Mouse (Mus musculus): ENCODE data around the gene Babam2. TPM values are rescaled to one million over a fixed set of nuclear protein-coding genes. Genes with fewer than 3 reads are reported as not detected.

Gene Babam2
- polyA plus RNA-seq, 1 experiment from 2014 or later, result 54.7 TPM

DNA sequence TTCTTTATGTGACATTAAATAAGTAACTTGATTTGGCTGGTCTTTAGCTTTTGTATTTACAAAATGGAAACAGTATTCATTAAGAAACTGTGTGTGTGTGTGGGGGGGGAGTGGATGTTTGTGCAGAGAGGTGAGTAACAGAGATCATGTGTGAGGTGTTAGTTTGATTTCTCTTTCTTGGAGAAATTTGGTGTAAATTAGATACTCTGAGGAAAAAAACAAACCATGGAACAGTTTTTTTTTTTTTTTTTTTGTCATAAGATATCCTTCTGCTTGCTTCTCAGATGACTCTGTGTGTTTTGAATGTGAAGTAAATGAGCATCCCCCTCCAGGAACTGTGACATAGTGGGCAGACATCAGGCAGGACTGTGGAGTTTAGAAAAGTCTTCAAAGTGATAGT is 1.9 kb downstream of the Babam2 start:
- H3K4me2 ChIP-seq (ENCODE audit: low read length), result no peak overlapping the region
- ATAC-seq, result no peak

DNA sequence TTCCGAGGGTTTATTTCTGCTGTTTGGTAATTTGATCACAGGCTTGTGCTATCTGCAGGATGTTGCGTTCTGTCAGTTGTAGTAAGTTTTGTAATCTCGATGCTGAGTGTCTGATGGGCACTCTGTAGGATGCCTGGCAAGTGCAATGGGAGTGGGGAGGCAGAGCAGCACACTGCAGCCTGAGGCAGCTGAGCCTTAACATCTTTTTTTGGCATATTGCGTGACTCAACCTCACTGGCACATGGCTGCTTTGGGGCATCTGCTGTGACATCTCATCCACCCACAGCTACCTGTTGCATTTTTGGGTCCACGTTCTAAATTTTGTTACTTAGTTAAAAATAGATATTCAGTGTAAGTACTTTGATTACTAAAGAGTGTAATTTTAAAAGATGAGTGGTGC is 7.5 kb downstream of the Babam2 start:
- H3K4me1 ChIP-seq (ENCODE audit: control insufficient read depth, insufficient read depth, low read length), result no peaks in the 10 kb centered on the region
- H3K36me3 ChIP-seq (ENCODE audit: control insufficient read depth, insufficient read depth, low read length), result peaks cover 3% of the 10 kb centered on the region; the same call in 1 of the 2 replicates
- H3K9me3 ChIP-seq (replicated peaks; ENCODE audit: control insufficient read depth, low read length, poor library complexity, severe bottlenecking), result no peaks in the 10 kb centered on the region
- ATAC-seq, result no peak
- 95% methylated on average over 5 of the region's 5 CpGs for WGBS
- no peak overlapping the region for H3K27ac ChIP-seq (ENCODE audit: low read length)
- no peaks in the 10 kb centered on the region for H3K27me3 ChIP-seq (ENCODE audit: control insufficient read depth, insufficient read depth, low read depth, low read length)
- no peak overlapping the region for H3K4me2 ChIP-seq (ENCODE audit: low read length)
- no peak overlapping the region for H3K9ac ChIP-seq (ENCODE audit: low read depth, low read length)
- H3K4me3 ChIP-seq (ENCODE audit: low read depth, low read length), result no peak overlapping the region

More for the DNA sequence above, 1.9 kb downstream of the Babam2 start:
- peaks cover 8% of the 10 kb centered on the region for H3K4me1 ChIP-seq (ENCODE audit: control insufficient read depth, insufficient read depth, low read length)
- no peaks in the 10 kb centered on the region for H3K9me3 ChIP-seq (replicated peaks; ENCODE audit: control insufficient read depth, low read length, poor library complexity, severe bottlenecking)
- peaks cover 3% of the 10 kb centered on the region; the same call in 1 of the 2 replicates for H3K36me3 ChIP-seq (ENCODE audit: control insufficient read depth, insufficient read depth, low read length)
- H3K27me3 ChIP-seq (ENCODE audit: control insufficient read depth, insufficient read depth, low read depth, low read length), result no peaks in the 10 kb centered on the region
- no peak overlapping the region for H3K9ac ChIP-seq (ENCODE audit: low read depth, low read length)
- H3K4me3 ChIP-seq (ENCODE audit: low read depth, low read length), result no peak overlapping the region
- H3K27ac ChIP-seq (ENCODE audit: low read length), result no peak overlapping the region

GRCm38 (mm10) chr5:31706826-31707225 is 9.3 kb downstream of the Babam2 start:
- H3K4me1 ChIP-seq (ENCODE audit: control insufficient read depth, insufficient read depth, low read length), result no peaks in the 10 kb centered on the region
- no peaks in the 10 kb centered on the region for H3K9me3 ChIP-seq (replicated peaks; ENCODE audit: control insufficient read depth, low read length, poor library complexity, severe bottlenecking)
- no peak overlapping the region for H3K27ac ChIP-seq (ENCODE audit: low read length)
- no peak overlapping the region for H3K9ac ChIP-seq (ENCODE audit: low read depth, low read length)
- no peak overlapping the region for H3K4me2 ChIP-seq (ENCODE audit: low read length)
- no peak for ATAC-seq
- H3K27me3 ChIP-seq (ENCODE audit: control insufficient read depth, insufficient read depth, low read depth, low read length), result no peaks in the 10 kb centered on the region
- WGBS, result 82% methylated on average over 4 of the region's 4 CpGs
- no peak overlapping the region for H3K4me3 ChIP-seq (ENCODE audit: low read depth, low read length)
- peaks cover 3% of the 10 kb centered on the region; the same call in 1 of the 2 replicates for H3K36me3 ChIP-seq (ENCODE audit: control insufficient read depth, insufficient read depth, low read length)

GRCm38 (mm10) chr5:31709389-31709788 is 11.9 kb downstream of the Babam2 start:
- H3K9me3 ChIP-seq (replicated peaks; ENCODE audit: control insufficient read depth, low read length, poor library complexity, severe bottlenecking), result no peaks in the 10 kb centered on the region
- no peaks in the 10 kb centered on the region for H3K27me3 ChIP-seq (ENCODE audit: control insufficient read depth, insufficient read depth, low read depth, low read length)
- H3K27ac ChIP-seq (ENCODE audit: low read length), result no peak overlapping the region
- ATAC-seq, result no peak
- H3K4me1 ChIP-seq (ENCODE audit: control insufficient read depth, insufficient read depth, low read length), result no peaks in the 10 kb centered on the region
- no peaks in the 10 kb centered on the region; the same call in 1 of the 2 replicates for H3K36me3 ChIP-seq (ENCODE audit: control insufficient read depth, insufficient read depth, low read length)
- no peak overlapping the region for H3K4me2 ChIP-seq (ENCODE audit: low read length)
- no peak overlapping the region for H3K9ac ChIP-seq (ENCODE audit: low read depth, low read length)
- no peak overlapping the region for H3K4me3 ChIP-seq (ENCODE audit: low read depth, low read length)
- 70% methylated on average over 1 of the region's 1 CpGs for WGBS

DNA sequence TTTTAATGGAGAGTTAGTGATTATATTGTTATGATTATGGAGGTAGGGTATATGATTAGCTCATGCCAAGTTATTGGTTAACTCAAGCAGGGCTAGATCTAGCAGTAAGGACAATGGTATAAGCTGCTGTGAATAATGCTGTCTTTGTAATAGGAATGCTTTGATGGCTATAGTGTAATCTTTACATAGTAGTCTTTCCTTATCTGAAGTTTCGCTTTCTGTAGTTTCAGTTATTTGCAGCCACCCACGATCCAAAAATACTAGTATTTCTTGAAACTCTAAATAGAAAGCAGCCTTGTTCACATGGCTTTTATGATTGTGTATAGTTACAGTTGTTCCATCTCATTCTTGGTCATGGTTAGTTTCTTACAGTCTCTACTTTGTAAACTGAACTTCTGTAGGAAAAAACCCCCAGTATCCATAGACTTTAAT is 15.8 kb downstream of the Babam2 start:
- H3K27me3 ChIP-seq (ENCODE audit: control insufficient read depth, insufficient read depth, low read depth, low read length), result no peaks in the 10 kb centered on the region
- no peaks in the 10 kb centered on the region for H3K9me3 ChIP-seq (replicated peaks; ENCODE audit: control insufficient read depth, low read length, poor library complexity, severe bottlenecking)
- WGBS, result 84% methylated on average over 2 of the region's 2 CpGs
- H3K4me2 ChIP-seq (ENCODE audit: low read length), result no peak overlapping the region
- no peaks in the 10 kb centered on the region for H3K4me1 ChIP-seq (ENCODE audit: control insufficient read depth, insufficient read depth, low read length)
- no peak overlapping the region for H3K9ac ChIP-seq (ENCODE audit: low read depth, low read length)
- ATAC-seq, result no peak
- H3K27ac ChIP-seq (ENCODE audit: low read length), result no peak overlapping the region
- H3K36me3 ChIP-seq (ENCODE audit: control insufficient read depth, insufficient read depth, low read length), result no peaks in the 10 kb centered on the region
- no peak overlapping the region for H3K4me3 ChIP-seq (ENCODE audit: low read depth, low read length)

DNA sequence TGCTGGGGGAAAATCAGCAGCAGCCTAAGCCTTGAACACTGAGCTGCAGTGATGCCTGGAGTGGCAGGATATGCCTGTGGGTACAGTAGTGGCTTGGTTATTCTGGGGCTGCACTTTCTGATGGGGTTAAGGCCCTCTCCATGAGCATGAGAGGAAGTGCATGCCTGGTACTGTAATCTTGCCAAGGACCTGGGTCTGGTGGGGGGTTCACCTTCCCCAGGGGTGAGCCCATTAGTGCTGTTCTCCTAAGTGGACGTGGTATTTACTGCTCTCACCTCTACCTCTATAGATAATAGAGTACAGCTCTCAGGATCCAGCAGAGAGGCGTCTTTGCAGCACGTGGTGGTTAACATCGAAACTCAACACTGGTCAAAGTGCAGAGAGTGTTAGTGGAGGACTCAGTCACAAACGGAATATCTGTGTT is 16.4 kb downstream of the Babam2 start:
- H3K4me3 ChIP-seq (ENCODE audit: low read depth, low read length), result no peak overlapping the region
- no peaks in the 10 kb centered on the region for H3K4me1 ChIP-seq (ENCODE audit: control insufficient read depth, insufficient read depth, low read length)
- H3K36me3 ChIP-seq (ENCODE audit: control insufficient read depth, insufficient read depth, low read length), result no peaks in the 10 kb centered on the region
- no peak overlapping the region for H3K9ac ChIP-seq (ENCODE audit: low read depth, low read length)
- no peak overlapping the region for H3K4me2 ChIP-seq (ENCODE audit: low read length)
- ATAC-seq, result no peak
- no peaks in the 10 kb centered on the region for H3K9me3 ChIP-seq (replicated peaks; ENCODE audit: control insufficient read depth, low read length, poor library complexity, severe bottlenecking)
- H3K27ac ChIP-seq (ENCODE audit: low read length), result no peak overlapping the region
- 74% methylated on average over 5 of the region's 5 CpGs for WGBS
- H3K27me3 ChIP-seq (ENCODE audit: control insufficient read depth, insufficient read depth, low read depth, low read length), result no peaks in the 10 kb centered on the region

GRCm38 (mm10) chr5:31715486-31716150 is 18.1 kb downstream of the Babam2 start:
- Histone ChIP-seq H3K9ac (ENCODE audit: low read depth, low read length) (no peak overlapping the region), H3K27me3 (ENCODE audit: control insufficient read depth, insufficient read depth, low read depth, low read length) (no peaks in the 10 kb centered on the region), H3K9me3 (replicated peaks; ENCODE audit: control insufficient read depth, low read length, poor library complexity, severe bottlenecking) (no peaks in the 10 kb centered on the region), H3K4me3 (ENCODE audit: low read depth, low read length) (no peak overlapping the region), H3K27ac (ENCODE audit: low read length) (no peak overlapping the region), H3K4me1 (ENCODE audit: control insufficient read depth, insufficient read depth, low read length) (no peaks in the 10 kb centered on the region), H3K36me3 (ENCODE audit: control insufficient read depth, insufficient read depth, low read length) (no peaks in the 10 kb centered on the region), H3K4me2 (ENCODE audit: low read length) (no peak overlapping the region)
- 82% methylated on average over 4 of the region's 4 CpGs for WGBS
- ATAC-seq, result no peak

DNA sequence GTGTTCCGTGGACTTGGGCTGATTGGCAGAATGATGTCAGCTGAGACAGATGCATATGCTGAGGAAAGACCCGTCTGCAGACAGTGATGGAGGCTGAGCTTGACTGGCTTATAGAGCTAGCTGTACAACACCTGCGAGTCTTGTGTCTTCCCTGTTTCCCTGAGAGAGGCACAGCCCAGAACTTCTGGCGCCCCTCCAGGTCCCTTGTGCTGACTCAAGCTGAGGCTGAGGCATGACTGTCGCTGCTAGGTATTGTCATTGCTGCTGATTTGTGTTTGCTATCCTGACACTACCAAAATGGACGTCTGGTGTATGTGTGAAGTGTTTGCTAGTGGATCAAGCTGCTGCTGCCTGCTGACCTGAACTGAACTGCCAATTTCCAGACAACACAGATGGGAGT is 27.0 kb downstream of the Babam2 start:
- H3K9ac ChIP-seq (ENCODE audit: low read depth, low read length), result no peak overlapping the region
- no peak overlapping the region for H3K4me3 ChIP-seq (ENCODE audit: low read depth, low read length)
- no peak overlapping the region for H3K4me2 ChIP-seq (ENCODE audit: low read length)
- WGBS, result 78% methylated on average over 6 of the region's 6 CpGs
- H3K9me3 ChIP-seq (replicated peaks; ENCODE audit: control insufficient read depth, low read length, poor library complexity, severe bottlenecking), result no peaks in the 10 kb centered on the region
- ATAC-seq, result no peak
- no peaks in the 10 kb centered on the region for H3K4me1 ChIP-seq (ENCODE audit: control insufficient read depth, insufficient read depth, low read length)
- H3K27me3 ChIP-seq (ENCODE audit: control insufficient read depth, insufficient read depth, low read depth, low read length), result no peaks in the 10 kb centered on the region
- no peak overlapping the region for H3K27ac ChIP-seq (ENCODE audit: low read length)
- no peaks in the 10 kb centered on the region for H3K36me3 ChIP-seq (ENCODE audit: control insufficient read depth, insufficient read depth, low read length)

GRCm38 (mm10) chr5:31725885-31726284 is 28.4 kb downstream of the Babam2 start:
- Histone ChIP-seq H3K27ac (ENCODE audit: low read length) (no peak overlapping the region), H3K9ac (ENCODE audit: low read depth, low read length) (no peak overlapping the region), H3K9me3 (replicated peaks; ENCODE audit: control insufficient read depth, low read length, poor library complexity, severe bottlenecking) (no peaks in the 10 kb centered on the region), H3K27me3 (ENCODE audit: control insufficient read depth, insufficient read depth, low read depth, low read length) (no peaks in the 10 kb centered on the region), H3K36me3 (ENCODE audit: control insufficient read depth, insufficient read depth, low read length) (no peaks in the 10 kb centered on the region), H3K4me1 (ENCODE audit: control insufficient read depth, insufficient read depth, low read length) (no peaks in the 10 kb centered on the region), H3K4me2 (ENCODE audit: low read length) (no peak overlapping the region), H3K4me3 (ENCODE audit: low read depth, low read length) (no peak overlapping the region)
- no peak for ATAC-seq
- WGBS, result 95% methylated on average over 2 of the region's 2 CpGs
